Mouse (Mus musculus): ENCODE data around the gene Uck2. TPM values are rescaled to one million over a fixed set of nuclear protein-coding genes. Genes with fewer than 3 reads are reported as not detected.

The Uck2 gene
- polyA plus RNA-seq, 2 experiments: 15.3 to 42.6 TPM

GRCm38 (mm10) chr1:167187791-167188190, 97.3 kb downstream of the Uck2 start:
- Histone ChIP-seq H3K9me3 (ENCODE audit: control insufficient read depth, low read length) (no peaks in the 10 kb centered on the region), H3K27ac (no peak overlapping the region), H3K4me3 (ENCODE audit: insufficient read depth in 1 of 2, low read depth in 2 of 2, low read length in 2 of 2) (no peak overlapping the region), H3K4me2 (ENCODE audit: low read depth) (no peak overlapping the region), H3K27me3 (ENCODE audit: control insufficient read depth, insufficient read depth, low read length) (no peaks in the 10 kb centered on the region), H3K4me1 (replicated peaks; ENCODE audit: control insufficient read depth in 2 of 2, insufficient read depth in 2 of 2, low read length in 1 of 2) (no peaks in the 10 kb centered on the region), H3K36me3 (replicated peaks; ENCODE audit: control insufficient read depth, insufficient read depth, low read depth) (no peaks in the 10 kb centered on the region), H3K9ac (replicated peaks) (no peak overlapping the region)
- DNase-seq (ENCODE audit: low read depth in 3 of 3, low spot score in 3 of 3) (no peak), ATAC-seq (ENCODE audit: insufficient read depth) (no peak)
- TF ChIP-seq CTCF (IDR thresholded peaks at IDR 0.05; ENCODE audit: low read depth) (no peak), EP300 (IDR thresholded peaks at IDR 0.05; ENCODE audit: low read depth) (no peak)
- WGBS (ENCODE audit: insufficient replicate concordance): 25% methylated on average over 5 of the region's 5 CpGs

GRCm38 (mm10) chr1:167181919-167182616, 103.1 kb downstream of the Uck2 start:
- Histone ChIP-seq H3K4me2 (ENCODE audit: low read depth) (no peak overlapping the region), H3K36me3 (replicated peaks; ENCODE audit: control insufficient read depth, insufficient read depth, low read depth) (no peaks in the 10 kb centered on the region), H3K4me1 (replicated peaks; ENCODE audit: control insufficient read depth in 2 of 2, insufficient read depth in 2 of 2, low read length in 1 of 2) (no peaks in the 10 kb centered on the region), H3K9me3 (ENCODE audit: control insufficient read depth, low read length) (no peaks in the 10 kb centered on the region), H3K4me3 (ENCODE audit: insufficient read depth in 1 of 2, low read depth in 2 of 2, low read length in 2 of 2) (no peak overlapping the region), H3K27ac (no peak overlapping the region), H3K27me3 (ENCODE audit: control insufficient read depth, insufficient read depth, low read length) (no peaks in the 10 kb centered on the region), H3K9ac (replicated peaks) (no peak overlapping the region)
- WGBS (ENCODE audit: insufficient replicate concordance): 35% methylated on average over 9 of the region's 9 CpGs
- no peak for ATAC-seq (ENCODE audit: insufficient read depth)
- TF ChIP-seq EP300 (IDR thresholded peaks at IDR 0.05; ENCODE audit: low read depth) (no peak), CTCF (IDR thresholded peaks at IDR 0.05; ENCODE audit: low read depth) (no peak)
- no peak for DNase-seq (ENCODE audit: low read depth in 3 of 3, low spot score in 3 of 3)

Small RNAs within 50 kb of the gene (microRNA-seq; reads per million reads assigned to microRNA genes)
- gene Mir6347: not detected

Other genes starting within 250 kb of the Uck2 start
- gene Tmco1, start 23.1 kb upstream of the Uck2 start, polyA plus RNA-seq (2012; rRNA removed): 33.4 and 43.4 TPM in 2 replicates
- gene Tmco1, start 23.1 kb upstream of the Uck2 start, polyA plus RNA-seq (2014; fragmentation: Nextera tagmentation; extraction: Ambion mirVana): 64.1 and 65.4 TPM in 2 replicates
- gene Aldh9a1, start 64.7 kb upstream of the Uck2 start, polyA plus RNA-seq (2012; rRNA removed): 21.9 and 28.1 TPM in 2 replicates
- gene Aldh9a1, start 64.7 kb upstream of the Uck2 start, polyA plus RNA-seq (2014; fragmentation: Nextera tagmentation; extraction: Ambion mirVana): 52.5 and 59.9 TPM in 2 replicates
- gene Mgst3, start 108.5 kb upstream of the Uck2 start, polyA plus RNA-seq (2012; rRNA removed): 330 and 468 TPM in 2 replicates
- 596 and 611 TPM in 2 replicates for gene Mgst3, start 108.5 kb upstream of the Uck2 start, polyA plus RNA-seq (2014; fragmentation: Nextera tagmentation; extraction: Ambion mirVana)
- 0.02 TPM in 1 of 2 replicates, not detected in the other for gene Lrrc52, start 181.5 kb upstream of the Uck2 start, polyA plus RNA-seq (2012; rRNA removed)
- 0.16 TPM in 1 of 2 replicates, not detected in the other for gene Lrrc52, start 181.5 kb upstream of the Uck2 start, polyA plus RNA-seq (2014; fragmentation: Nextera tagmentation; extraction: Ambion mirVana)

All from liver, embryonic 14.5 days (tissue).